Mouse (Mus musculus): ENCODE data around the gene Plcd4. TPM values are rescaled to one million over a fixed set of nuclear protein-coding genes. Genes with fewer than 3 reads are reported as not detected.
A peak's percentile ranks its signal among the peaks of the same experiment; 100 is the strongest.

Plcd4 gene
- polyA plus RNA-seq, 1 experiment = 1.8 TPM

DNA sequence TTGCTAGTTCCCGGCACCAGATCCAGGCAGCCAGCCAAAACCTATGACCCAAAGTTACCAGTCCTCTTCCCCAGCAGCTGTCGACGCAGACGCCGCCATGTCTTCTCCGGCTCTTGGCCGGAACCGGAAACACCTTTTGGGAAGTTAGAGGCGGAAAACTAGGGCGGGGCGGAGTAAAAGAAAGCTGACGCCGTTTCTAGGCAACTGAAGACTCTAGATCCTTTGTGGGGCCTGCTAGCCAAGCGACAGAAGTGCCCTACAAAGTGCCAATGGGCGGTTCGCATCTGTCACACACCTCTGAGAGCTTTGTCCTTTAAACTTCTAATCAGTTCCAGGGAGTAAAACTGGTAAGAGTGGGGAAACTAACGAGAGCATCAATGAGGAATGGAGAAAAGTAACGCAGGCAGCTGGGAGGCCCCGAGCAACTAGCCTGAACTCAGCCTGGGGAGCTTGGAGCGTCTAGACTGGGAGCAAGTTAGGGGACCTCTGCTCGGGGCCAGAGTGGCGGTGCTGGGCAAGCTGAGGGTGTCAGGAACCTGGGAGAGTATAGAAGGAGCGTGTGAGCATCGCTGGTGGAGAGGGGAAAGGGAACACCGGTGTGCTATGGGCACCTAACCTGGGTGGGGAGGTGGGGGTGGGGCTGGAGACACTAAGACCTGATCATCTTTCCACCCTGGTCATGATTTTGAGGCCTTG, 58.7 kb downstream of the Plcd4 start, which contains the start of the genes Rnf25 and Stk36:
Rnf25 (minus strand) TSS at position 131 of the 696 bp plus-strand sequence.
Stk36 (plus strand) TSS at position 179 of the 696 bp plus-strand sequence.
- H3K4me3 ChIP-seq (ENCODE audit: low read depth, low read length) = peak within 1 kb of the TSS; percentile 99
- no peak within 1 kb of the TSS for H3K27ac ChIP-seq (ENCODE audit: insufficient read depth, low read length)
- no peaks in the 10 kb centered on the region for H3K27me3 ChIP-seq (ENCODE audit: control insufficient read depth, insufficient read depth, low read length, poor library complexity, severe bottlenecking)
- H3K9ac ChIP-seq (ENCODE audit: low read depth, poor library complexity, severe bottlenecking) = peak within 1 kb of the TSS; percentile 64
- peaks cover 16% of the 10 kb centered on the region for H3K36me3 ChIP-seq (ENCODE audit: control insufficient read depth, insufficient read depth, low read length, poor library complexity, severe bottlenecking)
- H3K4me1 ChIP-seq (ENCODE audit: control insufficient read depth, insufficient read depth, low read length) = no peaks in the 10 kb centered on the region
- no peak for TF ChIP-seq CTCF (IDR thresholded peaks at IDR 0.05; ENCODE audit: low read depth, low read length)
- peak; percentile 92 for TF ChIP-seq POLR2A (IDR thresholded peaks at IDR 0.05; ENCODE audit: insufficient read depth, low read length)
- no peaks in the 10 kb centered on the region for H3K9me3 ChIP-seq (replicated peaks; ENCODE audit: control insufficient read depth, insufficient read depth, low read length, poor library complexity, severe bottlenecking)

Other genes with a start within 250 kb of the Plcd4 start
- 58.8 and 62.2 TPM in 2 replicates for gene Tmbim1, start 237.3 kb upstream of the Plcd4 start, polyA plus RNA-seq (2011; ENCODE audit: insufficient read depth, insufficient read length, low read depth, missing spikeins)
- 0.75 TPM in 1 of 2 replicates, not detected in the other for gene Catip, start 180.8 kb upstream of the Plcd4 start, polyA plus RNA-seq (2011; ENCODE audit: insufficient read depth, insufficient read length, low read depth, missing spikeins)
- 0.94 and 1.5 TPM in 2 replicates for gene Slc11a1, start 167.7 kb upstream of the Plcd4 start, polyA plus RNA-seq (2011; ENCODE audit: insufficient read depth, insufficient read length, low read depth, missing spikeins)
- gene Ctdsp1, start 151.4 kb upstream of the Plcd4 start, polyA plus RNA-seq (2011; ENCODE audit: insufficient read depth, insufficient read length, low read depth, missing spikeins) = 28.6 and 33.6 TPM in 2 replicates
- gene Vil1, start 133.5 kb upstream of the Plcd4 start, polyA plus RNA-seq (2011; ENCODE audit: insufficient read depth, insufficient read length, low read depth, missing spikeins) = 0.61 TPM in 2 replicates
- gene Cnot9, start 36.8 kb upstream of the Plcd4 start, polyA plus RNA-seq (2011; ENCODE audit: insufficient read depth, insufficient read length, low read depth, missing spikeins) = 93.1 and 99.8 TPM in 2 replicates
- gene Usp37, start 1.4 kb downstream of the Plcd4 start, polyA plus RNA-seq (2011; ENCODE audit: insufficient read depth, insufficient read length, low read depth, missing spikeins) = 52.1 and 52.8 TPM in 2 replicates
- 15.9 and 20.0 TPM in 2 replicates for gene Zfp142, start 45.4 kb downstream of the Plcd4 start, polyA plus RNA-seq (2011; ENCODE audit: insufficient read depth, insufficient read length, low read depth, missing spikeins)
- gene Bcs1l, start 45.4 kb downstream of the Plcd4 start, polyA plus RNA-seq (2011; ENCODE audit: insufficient read depth, insufficient read length, low read depth, missing spikeins) = 18.4 and 22.3 TPM in 2 replicates
- 39.6 and 40.4 TPM in 2 replicates for gene Rnf25, start 58.5 kb downstream of the Plcd4 start, polyA plus RNA-seq (2011; ENCODE audit: insufficient read depth, insufficient read length, low read depth, missing spikeins)
- gene Stk36, start 58.6 kb downstream of the Plcd4 start, polyA plus RNA-seq (2011; ENCODE audit: insufficient read depth, insufficient read length, low read depth, missing spikeins) = 4.8 and 6.2 TPM in 2 replicates
- gene Ttll4, start 118.9 kb downstream of the Plcd4 start, polyA plus RNA-seq (2011; ENCODE audit: insufficient read depth, insufficient read length, low read depth, missing spikeins) = 123 and 129 TPM in 2 replicates
- 1.9 and 2.5 TPM in 2 replicates for gene Cyp27a1, start 170.7 kb downstream of the Plcd4 start, polyA plus RNA-seq (2011; ENCODE audit: insufficient read depth, insufficient read length, low read depth, missing spikeins)
- 0.21 and 0.23 TPM in 2 replicates for gene Prkag3, start 206.3 kb downstream of the Plcd4 start, polyA plus RNA-seq (2011; ENCODE audit: insufficient read depth, insufficient read length, low read depth, missing spikeins)
- 5.0 and 5.6 TPM in 2 replicates for gene Wnt6, start 229.0 kb downstream of the Plcd4 start, polyA plus RNA-seq (2011; ENCODE audit: insufficient read depth, insufficient read length, low read depth, missing spikeins)
- gene Wnt10a, start 248.6 kb downstream of the Plcd4 start, polyA plus RNA-seq (2011; ENCODE audit: insufficient read depth, insufficient read length, low read depth, missing spikeins) = 0.79 and 0.81 TPM in 2 replicates

Measured in ES-Bruce4 (cell line).